Mouse (Mus musculus): ENCODE measurements around the gene Psmb6.

DNA sequence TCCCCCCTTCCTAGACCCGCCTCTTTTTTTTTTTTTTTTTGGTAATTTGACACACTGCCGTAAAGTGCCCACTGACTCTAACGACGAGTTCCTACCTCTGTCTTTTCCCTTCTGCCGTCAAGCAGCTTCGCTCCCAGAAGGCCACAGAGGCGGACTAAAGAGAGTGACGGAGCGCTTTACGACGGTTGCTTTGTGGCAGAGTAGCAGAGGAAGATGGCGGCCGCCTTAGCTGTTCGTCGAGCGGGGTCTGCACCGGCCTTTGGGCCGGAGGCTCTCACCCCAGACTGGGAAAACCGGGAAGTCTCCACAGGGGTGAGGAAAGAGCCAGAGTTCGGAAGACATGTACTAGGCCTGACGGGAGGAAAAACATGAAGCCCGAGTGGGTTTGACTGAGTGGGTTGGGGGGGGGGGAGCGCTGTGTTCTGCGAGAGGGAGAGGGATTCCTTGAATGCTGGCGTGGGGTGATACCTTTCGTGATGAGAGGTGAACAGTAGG, at the start of gene Psmb6:
- TF ChIP-seq CTCF (IDR thresholded peaks at IDR 0.05; ENCODE audit: control insufficient read depth, insufficient read depth, insufficient read length) (no peak), MYOD1 (IDR thresholded peaks at IDR 0.05; ENCODE audit: control insufficient read depth, insufficient read length, low read depth) (no peak), CEBPB (IDR thresholded peaks at IDR 0.05; ENCODE audit: low read depth) (no peak), MAX (IDR thresholded peaks at IDR 0.05) (peak; percentile 31), FOSL1 (IDR thresholded peaks at IDR 0.05; ENCODE audit: insufficient read depth, low read length, poor library complexity, severe bottlenecking) (no peak)

All from C2C12 (cell line).